Mouse (Mus musculus) forebrain, embryonic 11.5 days (tissue): ENCODE measurements around the gene Gm38431. TPM values are rescaled to one million over a fixed set of nuclear protein-coding genes. Genes with fewer than 3 reads are reported as not detected.
"Not testable (repeated sequence)": the region's sequence is repeated elsewhere in the genome, so short reads cannot be mapped to it uniquely, and the experiment has no call there.

ENCODE experiments used
- ATAC-seq: fragments of 200-750 bp; cut with Nextera tagmentation; replicated peaks from 2 replicates; pipeline ENCODE4 v1.8.0; 2017; ENCODE audit warnings: moderate TSS enrichment; ENCODE audit not compliant: low FRiP score
- DNase-seq: peaks from one replicate; pipeline ENCODE4 v3.0.0-alpha.2; 2017; ENCODE audit warnings: low spot score
- H3K27ac ChIP-seq: fragments of 300-500 bp; sonication (generic); 2 replicates; pipeline ENCODE4 v1.5.1; 2014; ENCODE audit warnings: low read depth, low read length
- H3K27me3 ChIP-seq: fragments of 300-500 bp; sonication (generic); 2 replicates; pipeline ENCODE4 v1.6.1; 2014; ENCODE audit warnings: mild to moderate bottlenecking, low read length, mixed read lengths; ENCODE audit not compliant: control insufficient read depth, insufficient read depth
- H3K36me3 ChIP-seq: fragments of 300-500 bp; sonication (generic); 2 replicates; pipeline ENCODE4 v1.6.1; 2014; ENCODE audit warnings: mild to moderate bottlenecking, low read length, moderate library complexity, mixed read lengths; ENCODE audit not compliant: control insufficient read depth, insufficient read depth
- H3K4me1 ChIP-seq: fragments of 300-500 bp; sonication (generic); replicated peaks from 2 replicates; pipeline ENCODE4 v1.6.1; 2014; ENCODE audit warnings: low read length, mixed read lengths; ENCODE audit not compliant: control insufficient read depth, insufficient read depth
- H3K4me2 ChIP-seq: fragments of 300-500 bp; sonication (generic); 2 replicates; pipeline ENCODE4 v1.6.1; 2014; ENCODE audit warnings: low read depth, mild to moderate bottlenecking, low read length, moderate library complexity, mixed read lengths; ENCODE audit not compliant: severe bottlenecking
- H3K4me3 ChIP-seq: fragments of 300-500 bp; sonication (generic); 2 replicates; pipeline ENCODE4 v1.5.1; 2014; ENCODE audit warnings: low read depth, low read length
- H3K9ac ChIP-seq: fragments of 300-500 bp; sonication (generic); 2 replicates; pipeline ENCODE4 v1.6.1; 2014; ENCODE audit warnings: low read length
- H3K9me3 ChIP-seq: fragments of 300-500 bp; sonication (generic); 2 replicates; pipeline ENCODE4 v1.6.1; 2016; ENCODE audit warnings: low read length, mixed read lengths; ENCODE audit not compliant: control insufficient read depth
- WGBS: fragments of 180-500 bp; shearing (Covaris S2); extraction: QIAGEN DNeasy Blood & Tissue Kit; methylation state at CpG from one replicate; pipeline ENCODE4 v1.1.7; 2014; 5-methylcytosine and 5-hydroxymethylcytosine counted together
- polyA plus RNA-seq: library from polyadenylated mRNA; unstranded; fragments of >200 nt; fragmentation: Nextera tagmentation; extraction: Ambion mirVana; gene quantifications from 2 replicates; pipeline ENCODE4 v1.2.1, GENCODE M21; 2014

Gm38431 gene
- polyA plus RNA-seq, 1 experiment from 2014 or later, result 4.5 TPM

- Histone ChIP-seq H3K9ac (peak within 1 kb of the TSS; percentile 87), H3K4me1 (no peaks in the 10 kb centered on the region), H3K27ac (no peak within 1 kb of the TSS), H3K9me3 (no peaks in the 10 kb centered on the region), H3K27me3 (no peaks in the 10 kb centered on the region), H3K4me2 (peak within 1 kb of the TSS; percentile 78), H3K4me3 (peak within 1 kb of the TSS; percentile 81), H3K36me3 (peaks cover 7% of the 10 kb centered on the region; the same call in 1 of the 2 replicates)
- ATAC-seq (peak; percentile 96), DNase-seq (peak; percentile 91)
- 2% methylated on average over 58 of the region's 58 CpGs for WGBS
These were observed 18.6 kb downstream of the Gm38431 start, which contains the start of the genes Gm49373 and Fdx1l for GRCm38 (mm10) chr9:21073044-21073840. TSS of gene Gm49373 (minus strand) at chr9:21073096. TSS of gene Fdx1l (minus strand) at chr9:21073614.

GRCm38 (mm10) chr9:21072641-21073040 is 19.2 kb downstream of the Gm38431 start:
- peak overlapping the region; percentile 81 for H3K4me3 ChIP-seq
- H3K27ac ChIP-seq, result no peak overlapping the region
- peaks cover 5% of the 10 kb centered on the region; the same call in 1 of the 2 replicates for H3K36me3 ChIP-seq
- peak overlapping the region; percentile 78 for H3K4me2 ChIP-seq
- 0 out of 2 replicates have a peak, but pooled peaks have one; percentile 2 for ATAC-seq
- no peaks in the 10 kb centered on the region for H3K4me1 ChIP-seq
- H3K27me3 ChIP-seq, result no peaks in the 10 kb centered on the region
- 16% methylated on average over 4 of the region's 4 CpGs for WGBS
- peak overlapping the region; percentile 87 for H3K9ac ChIP-seq
- no peaks in the 10 kb centered on the region for H3K9me3 ChIP-seq
- no peak for DNase-seq

DNA sequence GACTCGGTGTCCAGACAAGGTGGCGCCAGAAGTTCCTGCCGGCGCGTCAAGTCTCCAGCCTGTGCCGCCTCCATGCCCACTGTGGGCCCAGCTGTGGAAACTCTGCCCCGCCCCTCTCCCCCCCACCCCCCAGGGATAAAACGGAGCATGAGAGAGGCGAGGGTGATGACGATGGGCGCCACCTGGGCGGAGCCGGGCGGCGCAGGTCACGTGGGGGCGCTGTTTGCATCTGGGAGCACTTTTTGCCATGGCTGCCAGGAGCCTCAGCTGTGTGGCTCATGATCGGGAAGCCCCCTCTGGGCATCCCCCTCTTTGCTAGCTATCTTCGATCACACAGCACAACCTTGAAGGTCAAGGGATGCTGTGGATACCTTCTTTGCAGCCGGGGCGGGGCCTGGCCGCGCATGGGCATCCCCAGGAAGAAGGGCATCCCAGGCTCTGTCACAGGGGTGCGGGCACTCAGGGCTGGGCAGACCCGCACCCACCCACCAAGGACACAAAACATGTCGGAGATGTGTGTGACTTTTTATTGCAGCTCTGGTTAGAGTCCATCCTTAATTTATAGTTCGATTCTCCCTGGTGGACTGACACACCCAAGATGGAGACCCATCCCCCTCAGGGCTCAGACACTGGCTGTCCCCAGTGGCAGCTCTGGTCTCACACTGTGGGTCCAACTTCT is 24.7 kb downstream of the Gm38431 start, which contains the start of gene Zglp1:
Gene Zglp1, minus strand, starts transcription at position 88 of the 679 bp plus-strand sequence.
- DNase-seq (no peak), ATAC-seq (no peak)
- H3K4me3 ChIP-seq, result no peak within 1 kb of the TSS
- H3K4me2 ChIP-seq, result no peak within 1 kb of the TSS
- WGBS, result 92% methylated on average over 27 of the region's 27 CpGs
- H3K9ac ChIP-seq, result no peak within 1 kb of the TSS
- H3K36me3 ChIP-seq, result peaks cover 5% of the 10 kb centered on the region
- no peaks in the 10 kb centered on the region for H3K4me1 ChIP-seq
- H3K9me3 ChIP-seq, result no peaks in the 10 kb centered on the region
- no peak within 1 kb of the TSS for H3K27ac ChIP-seq
- H3K27me3 ChIP-seq, result no peaks in the 10 kb centered on the region

DNA sequence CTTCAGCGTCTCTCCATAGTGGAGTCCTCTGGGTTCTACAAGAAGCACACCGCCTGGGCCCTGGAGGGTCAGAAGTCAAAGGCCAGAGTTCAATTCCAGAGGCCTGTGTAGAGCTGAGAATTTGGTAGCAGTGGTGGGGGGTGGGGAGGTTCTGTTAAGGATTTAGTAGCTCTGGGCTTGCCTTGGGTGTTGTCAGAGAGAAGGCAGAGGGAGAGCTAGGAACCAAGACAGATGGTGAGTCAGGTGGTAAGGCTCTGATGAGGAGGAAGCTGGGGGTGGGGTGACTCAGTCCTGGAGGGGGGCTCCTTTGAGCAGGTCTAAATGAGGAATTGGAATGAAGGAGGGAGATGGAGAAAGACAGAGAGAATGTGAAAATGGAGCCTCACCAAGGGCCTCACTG is 28.9 kb downstream of the Gm38431 start:
- Histone ChIP-seq H3K4me2 (no peak overlapping the region), H3K9me3 (no peaks in the 10 kb centered on the region), H3K4me1 (no peaks in the 10 kb centered on the region), H3K27me3 (no peaks in the 10 kb centered on the region), H3K4me3 (no peak overlapping the region), H3K36me3 (peaks cover 5% of the 10 kb centered on the region), H3K27ac (no peak overlapping the region), H3K9ac (no peak overlapping the region)
- DNase-seq (peak; percentile 35), ATAC-seq (no peak)
- 85% methylated on average over 2 of the region's 2 CpGs for WGBS

GRCm38 (mm10) chr9:21051578-21051977 is 40.2 kb downstream of the Gm38431 start:
- WGBS, result 68% methylated on average over 10 of the region's 10 CpGs
- DNase-seq, result no peak

DNA sequence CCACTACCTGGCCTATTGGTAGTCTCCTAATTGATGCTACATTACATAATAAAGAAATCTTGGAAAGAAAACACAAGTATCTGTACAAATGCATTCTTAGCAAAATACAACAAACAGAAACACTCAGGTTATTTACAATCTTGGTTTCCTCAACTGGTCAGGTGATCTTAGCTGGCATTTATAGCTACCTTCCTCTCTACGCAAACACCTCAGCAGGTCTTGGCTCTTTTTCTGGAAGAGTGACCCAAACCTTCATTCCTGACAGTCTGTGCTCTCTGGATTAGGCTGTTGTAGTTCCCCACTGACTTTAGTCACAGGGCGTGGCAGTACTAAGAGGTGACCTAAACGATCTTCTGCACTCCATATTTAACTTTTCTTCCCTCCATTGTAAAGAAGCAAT is 46.6 kb downstream of the Gm38431 start:
- no peaks in the 10 kb centered on the region for H3K4me1 ChIP-seq
- H3K4me2 ChIP-seq, result no peak overlapping the region
- no peak overlapping the region for H3K4me3 ChIP-seq
- H3K27me3 ChIP-seq, result peaks cover 2% of the 10 kb centered on the region; the same call in 1 of the 2 replicates
- no peak overlapping the region for H3K9ac ChIP-seq
- DNase-seq, result no peak
- no peaks in the 10 kb centered on the region for H3K9me3 ChIP-seq
- H3K27ac ChIP-seq, result no peak overlapping the region
- 89% methylated on average over 3 of the region's 3 CpGs for WGBS
- H3K36me3 ChIP-seq, result no peaks in the 10 kb centered on the region
- ATAC-seq, result no peak

More at GRCm38 (mm10) chr9:21051578-21051977, 40.2 kb downstream of the Gm38431 start:
- Histone ChIP-seq H3K27me3 (no peaks in the 10 kb centered on the region), H3K4me1 (no peaks in the 10 kb centered on the region), H3K36me3 (no peaks in the 10 kb centered on the region), H3K4me3 (no peak overlapping the region), H3K9ac (no peak overlapping the region), H3K9me3 (no peaks in the 10 kb centered on the region), H3K27ac (no peak overlapping the region), H3K4me2 (no peak overlapping the region)
- no peak for ATAC-seq

DNA sequence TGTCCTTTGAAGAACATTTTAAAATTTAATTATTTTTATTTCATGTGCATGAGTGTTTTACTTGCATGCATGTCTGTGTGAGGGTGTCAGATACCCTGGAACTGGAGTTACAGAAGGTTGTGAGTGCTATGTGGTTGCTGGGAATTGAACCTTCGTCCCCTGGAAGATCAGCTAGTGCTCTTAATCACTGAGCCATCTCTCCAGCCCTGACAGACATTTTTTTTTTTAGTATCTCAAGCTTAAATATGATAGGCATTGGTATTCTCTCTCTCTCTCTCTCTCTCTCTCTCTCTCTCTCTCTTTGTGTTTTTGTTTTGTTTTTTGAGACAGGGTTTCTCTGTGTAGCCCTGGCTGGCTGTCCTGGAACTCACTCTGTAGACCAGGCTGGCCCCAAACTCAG is 47.0 kb downstream of the Gm38431 start:
- 69% methylated on average over 1 of the region's 1 CpGs for WGBS
- H3K4me1 ChIP-seq, H3K36me3 ChIP-seq, H3K4me3 ChIP-seq, ATAC-seq, H3K9ac ChIP-seq, H3K27ac ChIP-seq, H3K27me3 ChIP-seq, DNase-seq, H3K9me3 ChIP-seq, H3K4me2 ChIP-seq: not testable (repeated sequence)

- ATAC-seq (no peak), DNase-seq (no peak)
- Histone ChIP-seq H3K4me2 (no peak overlapping the region), H3K27me3 (peaks cover 10% of the 10 kb centered on the region), H3K36me3 (no peaks in the 10 kb centered on the region), H3K4me3 (no peak overlapping the region), H3K9me3 (no peaks in the 10 kb centered on the region), H3K4me1 (no peaks in the 10 kb centered on the region), H3K9ac (no peak overlapping the region), H3K27ac (no peak overlapping the region)
- 80% methylated on average over 4 of the region's 4 CpGs for WGBS
These were observed 48.2 kb downstream of the Gm38431 start for GRCm38 (mm10) chr9:21043563-21043962.
